Mouse (Mus musculus) neural tube, embryonic 13.5 days (tissue): ENCODE data around the gene Cd320. TPM values are rescaled to one million over a fixed set of nuclear protein-coding genes. Genes with fewer than 3 reads are reported as not detected.
"Not testable (repeated sequence)": the region's sequence is repeated elsewhere in the genome, so short reads cannot be mapped to it uniquely, and the experiment has no call there.

Source experiments
- ATAC-seq: fragments of 200-750 bp; cut with Nextera tagmentation; 2 replicates; pipeline ENCODE4 v1.8.0; 2017; ENCODE audit warnings: low read depth, mild to moderate bottlenecking, moderate TSS enrichment, moderate library complexity
- H3K27ac ChIP-seq: fragments of 300-500 bp; sonication (generic); replicated peaks from 2 replicates; pipeline ENCODE4 v1.5.1; 2015; ENCODE audit warnings: moderate library complexity, mild to moderate bottlenecking, inconsistent platforms
- H3K27me3 ChIP-seq: fragments of 300-500 bp; sonication (generic); 2 replicates; pipeline ENCODE4 v1.6.1; 2015; ENCODE audit warnings: mild to moderate bottlenecking, inconsistent platforms
- H3K36me3 ChIP-seq: fragments of 300-500 bp; sonication (generic); 2 replicates; pipeline ENCODE4 v1.6.1; 2015; ENCODE audit warnings: mild to moderate bottlenecking, inconsistent platforms
- H3K4me1 ChIP-seq: fragments of 300-500 bp; sonication (generic); replicated peaks from 2 replicates; pipeline ENCODE4 v1.6.1; 2015; ENCODE audit warnings: inconsistent platforms
- H3K4me2 ChIP-seq: fragments of 300-500 bp; sonication (generic); 2 replicates; pipeline ENCODE4 v1.6.1; 2015; ENCODE audit warnings: inconsistent platforms, mild to moderate bottlenecking, moderate library complexity
- H3K4me3 ChIP-seq: fragments of 300-500 bp; sonication (generic); 2 replicates; pipeline ENCODE4 v1.5.1; 2015; ENCODE audit warnings: mild to moderate bottlenecking, inconsistent platforms
- H3K9ac ChIP-seq: fragments of 300-500 bp; sonication (generic); 2 replicates; pipeline ENCODE4 v1.6.1; 2015; ENCODE audit warnings: moderate library complexity, mild to moderate bottlenecking, inconsistent platforms
- H3K9me3 ChIP-seq: fragments of 300-500 bp; sonication (generic); 2 replicates; pipeline ENCODE4 v1.6.1; 2016; ENCODE audit warnings: inconsistent platforms
- WGBS: fragments of 180-500 bp; shearing (Covaris S2); methylation state at CpG from one replicate; pipeline ENCODE4 v1.1.7; 2015; 5-methylcytosine and 5-hydroxymethylcytosine counted together
- polyA plus RNA-seq: library from polyadenylated mRNA; unstranded; fragments of >200 nt; fragmentation: Nextera tagmentation; extraction: Ambion mirVana; gene quantifications from 2 replicates; pipeline ENCODE4 v1.2.1, GENCODE M21; 2015

The Cd320 gene
- polyA plus RNA-seq, 1 experiment from 2014 or later: 57.4 TPM

GRCm38 (mm10) chr17:33812990-33813389 lies 29.9 kb upstream of the Cd320 start:
- Histone ChIP-seq H3K27ac (no peak overlapping the region), H3K9ac (no peak overlapping the region), H3K9me3 (no peaks in the 10 kb centered on the region), H3K4me1 (peaks cover 20% of the 10 kb centered on the region), H3K27me3 (peaks cover 15% of the 10 kb centered on the region), H3K4me2 (peak overlapping the region; percentile 68; the same call in 1 of the 2 replicates), H3K4me3 (no peak overlapping the region), H3K36me3 (no peaks in the 10 kb centered on the region)
- ATAC-seq: no peak
- WGBS: 70% methylated on average over 4 of the region's 4 CpGs

DNA sequence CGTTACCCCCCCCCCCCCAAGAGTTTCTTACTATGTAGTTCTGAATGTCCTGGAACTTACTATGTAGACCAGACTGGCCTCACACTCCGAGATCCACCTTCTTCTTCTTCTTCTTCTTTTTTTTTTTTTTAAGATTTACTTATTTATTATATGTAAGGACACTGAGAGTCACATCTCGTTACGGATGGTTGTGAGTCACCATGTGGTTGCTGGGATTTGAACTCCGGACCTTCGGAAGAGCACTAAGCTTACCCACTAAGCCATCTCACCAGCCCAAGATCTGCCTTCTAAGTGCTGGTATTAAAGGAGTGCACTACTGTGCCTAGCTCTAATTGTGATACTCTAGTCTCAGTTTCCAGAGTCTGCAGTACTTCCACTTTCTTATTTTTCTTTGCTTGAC lies 27.5 kb upstream of the Cd320 start:
- Histone ChIP-seq H3K9me3 (no peaks in the 10 kb centered on the region), H3K36me3 (peaks cover 19% of the 10 kb centered on the region), H3K27ac (no peak overlapping the region), H3K27me3 (peaks cover 12% of the 10 kb centered on the region), H3K4me1 (peaks cover 31% of the 10 kb centered on the region), H3K4me3 (no peak overlapping the region), H3K9ac (no peak overlapping the region), H3K4me2 (no peak overlapping the region)
- ATAC-seq: no peak
- WGBS: 94% methylated on average over 6 of the region's 6 CpGs

- Histone ChIP-seq H3K9ac (peak overlapping the region; percentile 85), H3K27me3 (no peaks in the 10 kb centered on the region; the same call in 1 of the 2 replicates), H3K9me3 (no peaks in the 10 kb centered on the region), H3K4me3 (peak overlapping the region; percentile 55), H3K4me2 (peak overlapping the region; percentile 95), H3K4me1 (peaks cover 28% of the 10 kb centered on the region), H3K36me3 (peaks cover 31% of the 10 kb centered on the region), H3K27ac (no peak overlapping the region)
- 72% methylated on average over 5 of the region's 5 CpGs for WGBS
- ATAC-seq: no peak
Measured at GRCm38 (mm10) chr17:33816612-33817011, 26.3 kb upstream of the Cd320 start.

GRCm38 (mm10) chr17:33817184-33817968 lies 25.5 kb upstream of the Cd320 start:
- Histone ChIP-seq H3K27me3 (no peaks in the 10 kb centered on the region; the same call in 1 of the 2 replicates), H3K4me3 (peak overlapping the region; percentile 55)
- under 1% methylated on average over 89 of the region's 89 CpGs for WGBS

DNA sequence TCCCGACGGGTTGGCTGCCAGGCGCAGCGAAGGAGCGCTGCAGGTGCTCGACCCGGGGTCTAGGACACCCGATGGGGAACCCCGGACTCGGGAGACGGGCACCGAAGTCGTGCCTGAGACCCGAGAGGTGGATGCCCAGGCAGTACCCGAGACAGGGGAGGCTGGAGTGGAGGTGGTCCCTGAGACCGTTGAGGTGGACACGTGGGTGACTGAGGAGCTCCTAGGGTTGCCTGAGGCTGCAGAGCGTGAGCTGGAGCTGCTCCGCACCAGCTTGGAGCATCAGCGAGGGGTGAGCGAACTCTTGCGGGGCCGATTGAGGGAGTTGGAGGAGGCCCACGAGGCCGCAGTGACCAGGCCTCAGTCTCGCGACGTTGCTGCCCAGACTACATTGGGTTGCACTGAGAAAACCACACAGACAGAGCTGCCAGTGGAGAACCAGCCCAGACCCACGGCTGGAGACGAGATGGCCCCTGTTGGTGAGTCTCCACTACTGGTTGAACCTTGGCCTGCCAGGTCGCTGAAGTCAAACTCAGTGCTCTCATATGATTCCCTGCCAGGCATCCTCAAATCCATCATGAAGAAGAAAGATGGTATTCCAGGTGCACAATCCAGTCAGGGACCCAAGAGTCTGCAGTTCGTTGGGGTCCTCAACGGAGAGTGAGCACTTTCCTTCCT lies 24.8 kb upstream of the Cd320 start:
- Histone ChIP-seq H3K4me2 (peak overlapping the region; percentile 95), H3K27me3 (no peaks in the 10 kb centered on the region; the same call in 1 of the 2 replicates), H3K27ac (peak overlapping the region; percentile 89), H3K9ac (peak overlapping the region; percentile 85), H3K4me1 (peaks cover 43% of the 10 kb centered on the region), H3K9me3 (no peaks in the 10 kb centered on the region), H3K4me3 (peak overlapping the region; percentile 55), H3K36me3 (peaks cover 44% of the 10 kb centered on the region)
- ATAC-seq: peak; percentile 76
- WGBS: 16% methylated on average over 33 of the region's 33 CpGs

More at GRCm38 (mm10) chr17:33817184-33817968, 25.5 kb upstream of the Cd320 start:
- H3K9me3 ChIP-seq: no peaks in the 10 kb centered on the region
- peaks cover 36% of the 10 kb centered on the region for H3K4me1 ChIP-seq
- peak overlapping the region; percentile 89 for H3K27ac ChIP-seq
- peak overlapping the region; percentile 95 for H3K4me2 ChIP-seq
- H3K9ac ChIP-seq: peak overlapping the region; percentile 85
- H3K36me3 ChIP-seq: peaks cover 39% of the 10 kb centered on the region
- ATAC-seq: peak; percentile 97

DNA sequence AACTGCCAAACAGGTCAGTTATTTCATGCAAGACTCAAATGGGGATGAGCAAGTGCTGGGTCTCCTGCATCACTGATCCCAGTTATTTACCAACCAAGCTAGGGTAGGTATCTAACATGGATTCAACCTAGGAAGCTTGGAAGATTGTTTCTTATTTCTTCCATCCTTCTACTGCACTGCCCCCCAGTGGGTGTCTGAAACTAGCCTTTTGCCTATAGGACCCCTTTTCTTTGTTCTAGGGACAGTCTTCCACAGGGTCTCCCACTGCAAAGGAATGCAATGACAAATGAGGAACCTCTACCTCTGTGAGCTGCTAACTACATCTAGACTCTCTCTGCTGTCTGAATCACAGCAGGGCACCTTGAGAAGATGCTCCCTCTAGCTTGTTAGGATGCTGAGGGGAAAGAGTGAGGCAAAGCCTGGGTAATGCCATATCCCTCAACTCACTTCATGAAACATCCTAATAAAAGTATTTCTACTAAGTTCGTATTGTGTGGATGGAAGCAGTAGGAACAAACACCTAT lies 20.4 kb upstream of the Cd320 start:
- Histone ChIP-seq H3K9me3 (no peaks in the 10 kb centered on the region), H3K4me2 (peak overlapping the region; percentile 98), H3K27ac (no peak overlapping the region), H3K36me3 (peaks cover 44% of the 10 kb centered on the region), H3K4me1 (peaks cover 67% of the 10 kb centered on the region), H3K4me3 (peak overlapping the region; percentile 8; the same call in 1 of the 2 replicates), H3K9ac (peak overlapping the region; percentile 88; the same call in 1 of the 2 replicates), H3K27me3 (no peaks in the 10 kb centered on the region)
- no peak for ATAC-seq
- WGBS: 87% methylated on average over 1 of the region's 1 CpGs

DNA sequence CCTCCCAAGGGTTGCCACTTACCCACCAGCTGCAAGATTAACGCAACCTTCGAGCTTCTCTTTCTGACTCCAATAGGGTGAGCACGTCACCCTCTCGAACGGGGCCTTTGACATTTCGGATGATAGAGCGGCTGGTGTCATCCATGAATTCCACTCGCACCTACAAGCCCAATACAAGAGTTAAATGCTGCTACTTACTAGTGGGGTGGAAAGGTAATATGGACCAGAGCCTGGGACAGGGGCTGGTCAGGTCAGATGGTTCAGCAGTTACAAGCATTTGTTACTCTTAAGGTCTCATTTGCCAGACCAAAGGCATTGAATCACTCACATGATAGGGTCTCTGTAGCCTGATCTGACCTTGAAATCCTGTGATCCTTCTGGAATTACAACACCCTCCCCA lies 19.7 kb upstream of the Cd320 start:
- not testable (repeated sequence) for H3K27ac ChIP-seq, H3K9me3 ChIP-seq, H3K27me3 ChIP-seq, ATAC-seq
- Histone ChIP-seq H3K36me3 (peaks cover 45% of the 10 kb centered on the region), H3K4me3 (peak overlapping the region; percentile 81), H3K4me1 (peaks cover 66% of the 10 kb centered on the region), H3K9ac (peak overlapping the region; percentile 88), H3K4me2 (peak overlapping the region; percentile 98)
- 77% methylated on average over 8 of the region's 8 CpGs for WGBS

DNA sequence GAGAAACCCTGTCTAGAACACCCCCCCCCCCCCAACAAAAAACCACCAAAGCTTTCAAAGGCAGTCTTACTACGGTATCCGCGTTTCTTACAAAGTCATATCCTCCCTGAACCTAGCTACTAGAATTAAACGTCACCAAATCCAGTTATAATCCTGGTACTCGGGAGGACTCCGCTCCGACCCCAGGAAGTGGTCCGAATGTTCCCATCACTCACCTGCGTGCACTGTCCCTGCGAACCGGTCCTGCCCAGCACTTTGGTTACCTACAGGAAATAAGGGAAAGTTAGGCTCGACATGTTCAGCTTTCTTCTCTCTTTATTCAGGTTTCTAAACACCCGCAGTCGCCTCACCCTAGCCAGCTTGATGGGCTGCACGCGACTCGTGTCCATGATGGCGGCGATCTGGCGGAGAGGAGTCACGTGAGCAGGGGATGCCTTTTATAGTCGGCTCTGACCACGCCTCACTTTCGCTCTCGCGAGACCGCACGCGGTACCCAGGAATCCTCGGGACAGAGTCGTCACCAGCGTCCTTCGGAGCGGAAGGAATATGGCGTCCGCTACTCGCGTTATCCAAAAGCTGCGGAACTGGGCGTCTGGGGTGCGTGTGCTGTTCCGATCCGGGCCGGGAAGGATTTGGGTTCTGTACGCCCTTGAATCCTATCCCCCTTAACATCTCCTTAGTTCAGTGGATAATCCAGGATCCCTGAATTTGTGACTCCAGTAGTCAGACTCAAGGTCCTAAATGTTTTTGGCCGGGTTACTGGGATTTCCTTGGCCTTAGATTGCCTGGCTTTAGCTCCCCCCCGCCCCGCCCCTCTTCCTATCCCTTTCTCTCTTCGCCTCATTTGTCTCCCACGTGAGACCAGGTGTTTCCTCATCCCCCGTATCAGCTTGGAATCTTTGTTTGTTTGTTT lies 18.6 kb upstream of the Cd320 start, which contains the start of the genes Rps28 and Ndufa7:
TSS of gene Rps28 (minus strand) at position 479 of the 913 bp plus-strand sequence.
TSS of gene Ndufa7 (plus strand) at position 489 of the 913 bp plus-strand sequence.
- ATAC-seq: peak; percentile 93
- H3K9ac ChIP-seq: peak within 1 kb of the TSS; percentile 88
- H3K4me2 ChIP-seq: peak within 1 kb of the TSS; percentile 98
- H3K4me3 ChIP-seq: peak within 1 kb of the TSS; percentile 81
- H3K27ac ChIP-seq: peak within 1 kb of the TSS; percentile 87
- WGBS: under 1% methylated on average over 51 of the region's 51 CpGs
- peaks cover 47% of the 10 kb centered on the region for H3K36me3 ChIP-seq
- no peaks in the 10 kb centered on the region for H3K27me3 ChIP-seq
- no peaks in the 10 kb centered on the region for H3K9me3 ChIP-seq
- peaks cover 64% of the 10 kb centered on the region for H3K4me1 ChIP-seq

- ATAC-seq, H3K9me3 ChIP-seq, H3K27me3 ChIP-seq: not testable (repeated sequence)
- peaks cover 47% of the 10 kb centered on the region for H3K36me3 ChIP-seq
- H3K9ac ChIP-seq: peak overlapping the region; percentile 88
- WGBS: 7% methylated on average over 6 of the region's 6 CpGs
- peak overlapping the region; percentile 81 for H3K4me3 ChIP-seq
- H3K27ac ChIP-seq: peak overlapping the region; percentile 87; the same call in 1 of the 2 replicates
- H3K4me1 ChIP-seq: peaks cover 64% of the 10 kb centered on the region
- H3K4me2 ChIP-seq: peak overlapping the region; percentile 71
Measured at GRCm38 (mm10) chr17:33824997-33825330, 17.9 kb upstream of the Cd320 start.

- H3K27ac ChIP-seq: no peak overlapping the region
- H3K4me1 ChIP-seq: peaks cover 61% of the 10 kb centered on the region
- peak overlapping the region; percentile 88 for H3K9ac ChIP-seq
- H3K36me3 ChIP-seq: peaks cover 47% of the 10 kb centered on the region
- H3K27me3 ChIP-seq: no peaks in the 10 kb centered on the region
- 87% methylated on average over 8 of the region's 8 CpGs for WGBS
- peak overlapping the region; percentile 71 for H3K4me2 ChIP-seq
- peak overlapping the region; percentile 81 for H3K4me3 ChIP-seq
- ATAC-seq: no peak
- no peaks in the 10 kb centered on the region for H3K9me3 ChIP-seq
Measured at GRCm38 (mm10) chr17:33825462-33825861, 17.4 kb upstream of the Cd320 start.

GRCm38 (mm10) chr17:33826850-33827249 lies 16.0 kb upstream of the Cd320 start:
- Histone ChIP-seq H3K9ac (no peak overlapping the region), H3K27ac (no peak overlapping the region), H3K4me3 (no peak overlapping the region), H3K4me2 (no peak overlapping the region), H3K9me3 (no peaks in the 10 kb centered on the region), H3K36me3 (peaks cover 46% of the 10 kb centered on the region), H3K4me1 (peaks cover 53% of the 10 kb centered on the region), H3K27me3 (no peaks in the 10 kb centered on the region)
- ATAC-seq: no peak
- WGBS: 0% methylated on average over 3 of the region's 3 CpGs
